Mouse (Mus musculus) duodenum, adult 2 months (tissue): Measurements from ENCODE around the gene Alpi. TPM values are rescaled to one million over a fixed set of nuclear protein-coding genes. Genes with fewer than 3 reads are reported as not detected.

Experiments used
- polyA plus RNA-seq: library from polyadenylated mRNA; depleted of rRNA; stranded (reverse); fragments of >200 nt; gene quantifications from 2 replicates; pipeline ENCODE4 v1.2.3, GENCODE M21; 2012; ENCODE audit warnings: low replicate concordance; rRNA removed

Gene Alpi
- 1,740 and 7,433 TPM in 2 replicates for polyA plus RNA-seq

DNA sequence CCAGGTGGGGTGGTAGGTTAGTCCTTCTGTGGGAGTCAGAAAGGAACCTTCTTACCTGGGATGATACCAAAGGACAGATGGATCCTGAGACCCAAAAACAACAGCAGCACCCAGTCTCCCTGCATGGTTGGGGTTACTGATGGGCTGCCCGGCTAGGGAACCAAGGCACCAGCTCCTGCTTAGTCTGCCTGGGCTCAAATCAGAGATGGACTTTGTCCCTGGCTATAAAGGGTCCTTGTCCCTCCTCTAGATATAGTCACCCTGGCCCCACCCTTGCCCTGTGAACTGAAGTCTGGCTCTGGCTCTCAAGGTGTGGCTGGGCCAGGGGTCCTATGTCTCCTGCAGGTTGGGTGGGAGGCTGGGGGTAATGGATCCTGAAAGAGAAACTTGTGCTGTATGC is at the start of gene Alpi:
Gene Alpi (minus strand): TSS at position 196 of the 400 bp plus-strand sequence.

DNA sequence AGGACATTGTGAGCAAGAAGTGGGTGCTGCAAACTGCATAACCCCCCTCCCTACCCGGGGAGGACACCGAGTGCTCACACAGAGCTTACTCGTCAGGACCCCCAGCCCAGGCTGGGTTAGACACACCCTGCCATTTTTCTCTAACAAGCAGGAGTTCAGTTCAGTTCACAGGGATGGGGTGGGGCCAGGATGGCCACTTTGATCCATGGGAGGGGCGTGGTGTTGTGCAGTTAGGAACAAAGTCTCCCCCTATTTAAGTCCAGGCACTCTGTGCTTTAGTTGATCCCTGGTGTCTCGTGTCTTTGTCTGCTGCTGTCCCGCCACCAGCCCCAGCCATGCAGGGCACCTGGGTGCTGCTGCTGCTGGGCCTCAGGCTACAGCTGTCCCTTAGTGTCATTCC is 23.3 kb upstream of the Alpi start, which contains the start of gene Akp3:
Gene Akp3 (plus strand): TSS at position 301 of the 400 bp plus-strand sequence.

DNA sequence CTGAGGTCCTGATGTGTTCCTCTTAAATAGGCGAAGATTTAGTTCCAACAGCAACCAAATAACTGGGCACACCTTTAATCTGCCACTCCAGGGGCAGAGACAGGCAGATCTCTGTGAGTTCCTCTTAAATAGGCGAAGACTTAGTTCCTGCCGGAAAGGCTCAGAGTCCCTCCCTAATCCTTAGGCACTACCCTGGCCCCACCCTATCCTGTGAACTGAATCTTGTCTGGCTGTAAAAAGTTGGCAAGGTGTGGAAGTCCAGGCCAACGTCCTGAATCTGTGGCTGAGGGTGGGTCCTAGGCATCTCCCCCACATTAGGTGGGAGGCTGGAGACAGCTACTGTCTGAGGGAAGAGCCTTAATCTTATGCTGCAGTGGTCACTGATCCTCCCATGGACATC is 11.6 kb downstream of the Alpi start, which contains the start of gene Alppl2:
Gene Alppl2 (minus strand): TSS at position 101 of the 400 bp plus-strand sequence.

Other genes starting within 250 kb of the Alpi start
- 3.2 TPM in 2 replicates for gene Alppl2, start 11.7 kb downstream of the Alpi start, polyA plus RNA-seq
- gene Akp3, start 23.4 kb upstream of the Alpi start, polyA plus RNA-seq, result 13.7 and 5,412 TPM in 2 replicates
- gene Ecel1, start 54.9 kb upstream of the Alpi start, polyA plus RNA-seq, result 9.5 TPM in 1 of 2 replicates, not detected in the other
- gene Prss56, start 81.7 kb upstream of the Alpi start, polyA plus RNA-seq, result not detected in 2 replicates
- not detected in 2 replicates for gene Chrnd, start 89.0 kb upstream of the Alpi start, polyA plus RNA-seq
- not detected in 2 replicates for gene Chrng, start 103.1 kb upstream of the Alpi start, polyA plus RNA-seq
- gene Eif4e2, start 112.3 kb upstream of the Alpi start, polyA plus RNA-seq, result 18.7 and 24.3 TPM in 2 replicates
- 0.20 and 0.57 TPM in 2 replicates for gene Efhd1, start 162.8 kb upstream of the Alpi start, polyA plus RNA-seq
- gene Gigyf2, start 225.4 kb upstream of the Alpi start, polyA plus RNA-seq, result 15.2 and 15.6 TPM in 2 replicates